Mouse (Mus musculus) C2C12 (cell line): Measurements from ENCODE around the gene Calcrl. TPM values are rescaled to one million over a fixed set of nuclear protein-coding genes. Genes with fewer than 3 reads are reported as not detected.

ENCODE experiments used
- H3K27me3 ChIP-seq: one replicate; pipeline ENCODE4 v1.6.1; 2011; ENCODE audit not compliant: control insufficient read depth, insufficient read depth, insufficient read length
- H3K36me3 ChIP-seq: one replicate; pipeline ENCODE4 v1.6.1; 2011; ENCODE audit not compliant: control insufficient read depth, insufficient read depth
- H3K4me3 ChIP-seq: one replicate; pipeline ENCODE4 v1.5.1; 2011; ENCODE audit warnings: mild to moderate bottlenecking, control low read depth; ENCODE audit not compliant: poor library complexity, insufficient read depth, severe bottlenecking
- H3K79me2 ChIP-seq: one replicate; pipeline ENCODE4 v1.6.1; 2011; ENCODE audit not compliant: control insufficient read depth, insufficient read depth
- H3K79me3 ChIP-seq: one replicate; pipeline ENCODE4 v1.6.1; 2011; ENCODE audit warnings: low read depth, control low read depth
- H3ac ChIP-seq: one replicate; pipeline ENCODE3; 2011; ENCODE audit warnings: low read depth; ENCODE audit not compliant: control insufficient read depth, insufficient read length
- CEBPB ChIP-seq: IDR thresholded peaks from one replicate; pipeline ENCODE4 v1.6.1; 2011; ENCODE audit warnings: low read depth, mild to moderate bottlenecking, control low read depth, moderate library complexity
- CTCF ChIP-seq: IDR thresholded peaks from one replicate; pipeline ENCODE4 v1.5.1; 2011; ENCODE audit not compliant: control insufficient read depth, insufficient read depth, insufficient read length
- MAX ChIP-seq: IDR thresholded peaks from one replicate; pipeline ENCODE4 v1.6.1; 2011; ENCODE audit warnings: mild to moderate bottlenecking, control low read depth
- MYOG ChIP-seq: IDR thresholded peaks from one replicate; pipeline ENCODE4 v1.6.1; 2011; ENCODE audit not compliant: control insufficient read depth, insufficient read length; ENCODE audit errors: extremely low read depth
- USF1 ChIP-seq: IDR thresholded peaks from one replicate; pipeline ENCODE4 v1.6.1; 2011; ENCODE audit warnings: low read depth, mild to moderate bottlenecking, control low read depth, moderate library complexity
- polyA plus RNA-seq: library from polyadenylated mRNA; unstranded; fragments of >200 nt; fragmentation: generic; extraction: Trizol; gene quantifications from one replicate; pipeline ENCODE4 v1.2.1, GENCODE M21; 2012; ENCODE audit warnings: missing spikeins

The Calcrl gene
- polyA plus RNA-seq, 1 experiment: 3.8 TPM

DNA sequence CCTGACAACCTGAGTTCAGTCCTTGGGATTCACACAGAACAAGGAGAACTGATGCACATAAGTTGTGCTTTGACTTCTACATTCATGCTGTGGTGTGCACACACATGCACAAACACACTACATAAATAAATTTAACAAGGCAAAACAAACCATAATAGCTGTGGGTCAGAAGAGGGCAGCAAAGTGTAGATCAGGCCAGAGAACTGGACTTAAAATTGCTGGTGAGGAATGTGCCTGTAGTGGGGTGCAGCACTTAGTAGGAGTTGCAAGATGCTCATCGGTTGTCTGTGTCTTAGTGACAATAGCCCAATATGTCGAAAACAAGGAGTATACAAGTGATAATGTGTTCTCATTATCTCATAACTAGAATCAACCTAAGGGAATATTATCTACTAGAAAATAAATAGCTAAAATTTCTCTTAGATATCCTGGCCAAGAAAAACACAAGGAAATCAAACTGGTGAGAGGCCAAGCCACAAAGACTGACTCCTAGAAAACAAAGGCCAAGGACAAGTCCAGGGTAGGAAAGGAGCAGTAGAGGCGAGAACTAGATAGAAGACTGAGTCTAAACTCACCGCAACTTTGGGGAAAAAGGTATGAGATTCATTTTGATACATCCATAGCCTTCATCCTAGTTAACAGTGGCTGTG lies 132.7 kb downstream of the Calcrl start:
- Histone ChIP-seq H3K4me3 (no peak overlapping the region), H3K79me2 (no peaks in the 10 kb centered on the region), H3K27me3 (no peaks in the 10 kb centered on the region), H3K79me3 (no peaks in the 10 kb centered on the region), H3K36me3 (no peaks in the 10 kb centered on the region), H3ac (no peak overlapping the region)
- TF ChIP-seq CTCF: no peak
- TF ChIP-seq USF1: no peak
- TF ChIP-seq CEBPB: no peak
- no peak for TF ChIP-seq MAX

- Histone ChIP-seq H3K4me3 (no peak overlapping the region), H3K79me2 (no peaks in the 10 kb centered on the region), H3K79me3 (no peaks in the 10 kb centered on the region), H3ac (no peak overlapping the region), H3K27me3 (no peaks in the 10 kb centered on the region), H3K36me3 (no peaks in the 10 kb centered on the region)
- TF ChIP-seq CTCF (no peak), USF1 (no peak), MYOG (no peak)
These were observed 136.2 kb downstream of the Calcrl start for GRCm38 (mm10) chr2:84288940-84289557.

Other genes starting within 250 kb of the Calcrl start
- gene Tfpi, start 51.4 kb upstream of the Calcrl start, polyA plus RNA-seq: 7.6 TPM
- gene Ctnnd1, start 225.4 kb upstream of the Calcrl start, polyA plus RNA-seq: 79.9 TPM
- 0.08 TPM for gene Btbd18, start 233.7 kb upstream of the Calcrl start, polyA plus RNA-seq
- gene Selenoh, start 245.4 kb upstream of the Calcrl start, polyA plus RNA-seq: 355 TPM